Mouse (Mus musculus) MEL (cell line): Measurements from ENCODE around the gene Nans. TPM values are rescaled to one million over a fixed set of nuclear protein-coding genes. Genes with fewer than 3 reads are reported as not detected.

Experiments
- DNase-seq: peaks from one replicate; pipeline ENCODE4 v3.0.0; 2011; ENCODE audit warnings: low read depth, low spot score
- H3K27ac ChIP-seq: 2 replicates; pipeline ENCODE4 v1.5.1; 2012; ENCODE audit warnings: low read depth, mild to moderate bottlenecking, control low read depth, low read length, moderate library complexity; ENCODE audit not compliant: control insufficient read depth
- H3K27me3 ChIP-seq, 2 experiments: fragments of 150-350 bp in 1 of 2; sonication (generic) in 1 of 2; 2 replicates each; pipeline ENCODE4 v1.6.1; 2012; ENCODE audit warnings: low read length in 2 of 2, mild to moderate bottlenecking in 2 of 2, improper control_type of control experiment in 1 of 2, moderate library complexity in 1 of 2; ENCODE audit not compliant: insufficient read depth in 2 of 2, control insufficient read depth in 1 of 2
- H3K36me3 ChIP-seq, 2 experiments: 2 replicates each; pipeline ENCODE4 v1.6.1; 2012 to 2014; ENCODE audit warnings: low read length in 2 of 2, improper control_type of control experiment in 1 of 2, inconsistent platforms in 1 of 2, mild to moderate bottlenecking in 1 of 2; ENCODE audit not compliant: insufficient read depth in 2 of 2, control insufficient read depth in 1 of 2
- H3K4me1 ChIP-seq, 2 experiments: fragments of 150-350 bp in 1 of 2; sonication (generic) in 1 of 2; 2 replicates each; pipeline ENCODE4 v1.6.1; 2012; ENCODE audit warnings: low read length in 2 of 2, improper control_type of control experiment in 1 of 2, mild to moderate bottlenecking in 1 of 2; ENCODE audit not compliant: insufficient read depth in 2 of 2, control insufficient read depth in 1 of 2
- H3K4me3 ChIP-seq, 2 experiments: fragments of 150-350 bp in 1 of 2; sonication (generic) in 1 of 2; 2 replicates each; pipeline ENCODE4 v1.5.1; 2012; ENCODE audit warnings: low read depth in 2 of 2, low read length in 2 of 2, mild to moderate bottlenecking in 2 of 2, moderate library complexity in 2 of 2, control low read depth in 1 of 2, improper control_type of control experiment in 1 of 2; ENCODE audit not compliant: control insufficient read depth in 1 of 2, insufficient read depth in 1 of 2
- H3K79me2 ChIP-seq: 2 replicates; pipeline ENCODE4 v1.6.1; 2012; ENCODE audit warnings: mild to moderate bottlenecking, low read length, moderate library complexity; ENCODE audit not compliant: control insufficient read depth, poor library complexity, insufficient read depth
- H3K9ac ChIP-seq: 2 replicates; pipeline ENCODE4 v1.6.1; 2012; ENCODE audit warnings: low read depth, mild to moderate bottlenecking, control low read depth, low read length, moderate library complexity; ENCODE audit not compliant: control insufficient read depth, poor library complexity, severe bottlenecking
- H3K9me3 ChIP-seq: fragments of 150-350 bp; sonication (generic); replicated peaks from 2 replicates; pipeline ENCODE4 v1.6.1; 2012; ENCODE audit warnings: mild to moderate bottlenecking, low read length, improper control_type of control experiment, moderate library complexity; ENCODE audit not compliant: insufficient read depth
- BHLHE40 ChIP-seq: IDR thresholded peaks from 2 replicates; pipeline ENCODE4 v1.6.1; 2012; ENCODE audit warnings: low read depth, mild to moderate bottlenecking, inconsistent platforms, low read length, improper control_type of control experiment, borderline replicate concordance
- CHD1 ChIP-seq: IDR thresholded peaks from 2 replicates; pipeline ENCODE4 v1.6.1; 2012; ENCODE audit warnings: low read depth, mild to moderate bottlenecking, inconsistent platforms, low read length, improper control_type of control experiment
- CTCF ChIP-seq, 3 experiments: IDR thresholded peaks in 2 of 3; conservative IDR thresholded peaks in 1 of 3; 2 replicates each; pipeline ENCODE4 v1.5.1; 2011 to 2012; ENCODE audit warnings: low read length in 3 of 3, low read depth in 2 of 3, mild to moderate bottlenecking in 2 of 3, improper control_type of control experiment in 1 of 3, inconsistent platforms in 1 of 3, mixed read lengths in 1 of 3, moderate library complexity in 1 of 3; ENCODE audit not compliant: control insufficient read depth in 1 of 3, insufficient read depth in 1 of 3, poor library complexity in 1 of 3, severe bottlenecking in 1 of 3
- ELF1 ChIP-seq: IDR thresholded peaks from 2 replicates; pipeline ENCODE4 v1.6.1; 2014; ENCODE audit warnings: low read depth, mild to moderate bottlenecking, inconsistent platforms, low read length, improper control_type of control experiment, moderate library complexity
- EP300 ChIP-seq, 2 experiments: IDR thresholded peaks; 2 replicates each; pipeline ENCODE4 v1.6.1; 2011; ENCODE audit warnings: improper control_type of control experiment in 2 of 2, low read length in 2 of 2, low read depth in 1 of 2, mild to moderate bottlenecking in 1 of 2
- GATA1 ChIP-seq: IDR thresholded peaks from 2 replicates; pipeline ENCODE4 v1.6.1; 2011; ENCODE audit warnings: low read depth, low read length, improper control_type of control experiment
- HCFC1 ChIP-seq: IDR thresholded peaks from 2 replicates; pipeline ENCODE4 v1.6.1; 2012; ENCODE audit warnings: low read depth, mild to moderate bottlenecking, inconsistent platforms, low read length, improper control_type of control experiment, moderate library complexity
- JUND ChIP-seq: IDR thresholded peaks from 2 replicates; pipeline ENCODE4 v1.6.1; 2011; ENCODE audit warnings: low read depth, mild to moderate bottlenecking, improper control_type of control experiment, low read length
- MAX ChIP-seq: IDR thresholded peaks from 2 replicates; pipeline ENCODE4 v1.6.1; 2011; ENCODE audit warnings: low read length, improper control_type of control experiment
- MEF2A ChIP-seq: IDR thresholded peaks from 2 replicates; pipeline ENCODE4 v1.6.1; 2014; ENCODE audit warnings: low read depth, mild to moderate bottlenecking, inconsistent platforms, low read length, improper control_type of control experiment; ENCODE audit not compliant: poor library complexity, insufficient replicate concordance, severe bottlenecking; ENCODE audit errors: extremely low read depth
- MXI1 ChIP-seq: IDR thresholded peaks from 2 replicates; pipeline ENCODE4 v1.6.1; 2011; ENCODE audit warnings: mild to moderate bottlenecking, low read depth, low read length, improper control_type of control experiment
- NRF1 ChIP-seq: IDR thresholded peaks from 2 replicates; pipeline ENCODE4 v1.6.1; 2014; ENCODE audit warnings: low read depth, mild to moderate bottlenecking, inconsistent platforms, low read length, improper control_type of control experiment, moderate library complexity; ENCODE audit not compliant: poor library complexity, insufficient read depth, severe bottlenecking
- POLR2A ChIP-seq, 2 experiments: IDR thresholded peaks; 2 replicates each; pipeline ENCODE4 v1.6.1; 2011 to 2012; ENCODE audit warnings: low read length in 2 of 2, mild to moderate bottlenecking in 2 of 2, control low read depth in 1 of 2, improper control_type of control experiment in 1 of 2, low read depth in 1 of 2, moderate library complexity in 1 of 2; ENCODE audit not compliant: control insufficient read depth in 1 of 2, insufficient read depth in 1 of 2, poor library complexity in 1 of 2
- POLR2AphosphoS2 ChIP-seq: IDR thresholded peaks from 2 replicates; pipeline ENCODE4 v1.6.1; 2011; ENCODE audit warnings: low read length, improper control_type of control experiment
- POLR2AphosphoS5 ChIP-seq: IDR thresholded peaks from 2 replicates; pipeline ENCODE4 v1.6.1; 2012; ENCODE audit warnings: low read depth, borderline replicate concordance, mild to moderate bottlenecking, inconsistent platforms, low read length, moderate library complexity, mixed read lengths
- RAD21 ChIP-seq: IDR thresholded peaks from 2 replicates; pipeline ENCODE4 v1.6.1; 2011; ENCODE audit warnings: mild to moderate bottlenecking, low read depth, low read length, improper control_type of control experiment
- RCOR1 ChIP-seq: IDR thresholded peaks from 2 replicates; pipeline ENCODE4 v1.6.1; 2012; ENCODE audit warnings: low read depth, mild to moderate bottlenecking, inconsistent platforms, low read length, improper control_type of control experiment
- SIN3A ChIP-seq: IDR thresholded peaks from 2 replicates; pipeline ENCODE4 v1.6.1; 2012; ENCODE audit warnings: low read length, improper control_type of control experiment, inconsistent platforms
- TAL1 ChIP-seq: IDR thresholded peaks from 2 replicates; pipeline ENCODE4 v1.6.1; 2012; ENCODE audit warnings: mild to moderate bottlenecking, inconsistent platforms, low read length, moderate library complexity, mixed read lengths
- TBP ChIP-seq: IDR thresholded peaks from 2 replicates; pipeline ENCODE4 v1.8.0; 2011; ENCODE audit warnings: low read depth, low read length, improper control_type of control experiment
- UBTF ChIP-seq: IDR thresholded peaks from 2 replicates; pipeline ENCODE4 v1.6.1; 2012; ENCODE audit warnings: low read depth, mild to moderate bottlenecking, inconsistent platforms, low read length, improper control_type of control experiment, moderate library complexity, borderline replicate concordance; ENCODE audit not compliant: insufficient read depth
- USF1 ChIP-seq: IDR thresholded peaks from 2 replicates; pipeline ENCODE4 v1.6.1; 2014; ENCODE audit warnings: low read depth, mild to moderate bottlenecking, inconsistent platforms, low read length, improper control_type of control experiment, moderate library complexity
- USF2 ChIP-seq, 2 experiments: IDR thresholded peaks; 2 replicates each; pipeline ENCODE4 v1.6.1; 2011 to 2012; ENCODE audit warnings: improper control_type of control experiment in 2 of 2, low read length in 2 of 2, borderline replicate concordance in 1 of 2, inconsistent platforms in 1 of 2, low read depth in 1 of 2, mild to moderate bottlenecking in 1 of 2; ENCODE audit not compliant: insufficient read depth in 1 of 2
- ZMIZ1 ChIP-seq: IDR thresholded peaks from 2 replicates; pipeline ENCODE4 v1.6.1; 2012; ENCODE audit warnings: low read depth, mild to moderate bottlenecking, inconsistent platforms, low read length, improper control_type of control experiment, moderate library complexity
- ZNF384 ChIP-seq: IDR thresholded peaks from 2 replicates; pipeline ENCODE4 v1.6.1; 2012; ENCODE audit warnings: low read depth, mild to moderate bottlenecking, inconsistent platforms, low read length, improper control_type of control experiment
- polyA plus RNA-seq, 2 experiments: library from polyadenylated mRNA; stranded (reverse) in 1 of 2; unstranded in 1 of 2; fragments of >175 nt in 1 of 2; fragments of >200 nt in 1 of 2; gene quantifications; 2 replicates each; pipeline versions ENCODE4 v1.2.1 to v1.2.4; 2012; ENCODE audit warnings: low replicate concordance in 2 of 2, low read depth in 1 of 2; ENCODE audit not compliant: insufficient read length in 2 of 2, insufficient read depth in 1 of 2, missing spikeins in 1 of 2
- total RNA-seq: library from RNA; depleted of rRNA; stranded (reverse); fragments of 300-350 nt; gene quantifications from 2 replicates; pipeline ENCODE4 v1.2.3, GENCODE M21; 2012

The Nans gene
- total and polyA plus RNA-seq, 3 experiments = 136 to 246 (median 182) TPM

GRCm38 (mm10) chr4:46545498-46545897, 56.5 kb downstream of the Nans start:
- Histone ChIP-seq H3K9me3 (no peaks in the 10 kb centered on the region), H3K4me1 (peaks cover 0 to 8% of the 10 kb centered on the region in 2 experiments; a peak in 2 of 4 replicates), H3K79me2 (no peaks in the 10 kb centered on the region), H3K9ac (no peak overlapping the region), H3K36me3 (no peaks in the 10 kb centered on the region), H3K27me3 (peaks cover 0 to 3% of the 10 kb centered on the region in 2 experiments; a peak in 2 of 4 replicates), H3K4me3 (no peak overlapping the region), H3K27ac (no peak overlapping the region)
- TF ChIP-seq POLR2AphosphoS2 (no peak), UBTF (no peak), POLR2A (IDR thresholded peaks at IDR 0.05; ENCODE audit: control insufficient read depth in 1 of 2, insufficient read depth in 1 of 2, low read depth in 1 of 2, low read length in 2 of 2, poor library complexity in 1 of 2) (no peak), MEF2A (no peak), GATA1 (no peak)
- DNase-seq = no peak

GRCm38 (mm10) chr4:46546709-46547108, 57.7 kb downstream of the Nans start:
- no peak overlapping the region for H3K4me3 ChIP-seq
- no peaks in the 10 kb centered on the region for H3K36me3 ChIP-seq
- peaks cover 0 to 12% of the 10 kb centered on the region in 2 experiments; a peak in 2 of 4 replicates for H3K4me1 ChIP-seq

GRCm38 (mm10) chr4:46549979-46550378, 60.9 kb downstream of the Nans start:
- Histone ChIP-seq H3K36me3 (peaks cover 0 to 16% of the 10 kb centered on the region in 2 experiments; a peak in 2 of 4 replicates), H3K4me1 (peaks cover 17 to 36% of the 10 kb centered on the region in 2 experiments), H3K79me2 (no peaks in the 10 kb centered on the region), H3K27me3 (no peaks in the 10 kb centered on the region), H3K27ac (no peak overlapping the region), H3K4me3 (no peak overlapping the region), H3K9me3 (no peaks in the 10 kb centered on the region), H3K9ac (no peak overlapping the region)
- TF ChIP-seq MXI1 (no peak), CHD1 (no peak), USF2 (IDR thresholded peaks at IDR 0.05; ENCODE audit: borderline replicate concordance in 1 of 2, insufficient read depth in 1 of 2, low read depth in 1 of 2, low read length in 2 of 2) (no peak), MEF2A (no peak), ZMIZ1 (no peak), POLR2AphosphoS5 (no peak), MAX (no peak), JUND (no peak), RCOR1 (no peak), TBP (no peak), BHLHE40 (no peak), ZNF384 (no peak), CTCF (IDR thresholded peaks at IDR 0.05 in 2 of 3, conservative IDR thresholded peaks at IDR 0.05 in 1 of 3; ENCODE audit: control insufficient read depth in 1 of 3, insufficient read depth in 1 of 3, low read depth in 2 of 3, low read length in 3 of 3, poor library complexity in 1 of 3, severe bottlenecking in 1 of 3) (no peak), POLR2A (IDR thresholded peaks at IDR 0.05; ENCODE audit: control insufficient read depth in 1 of 2, insufficient read depth in 1 of 2, low read depth in 1 of 2, low read length in 2 of 2, poor library complexity in 1 of 2) (no peak), TAL1 (no peak), EP300 (IDR thresholded peaks at IDR 0.05; ENCODE audit: low read depth in 1 of 2, low read length in 2 of 2) (no peak), NRF1 (no peak), POLR2AphosphoS2 (no peak), HCFC1 (no peak)
- no peak for DNase-seq

More at GRCm38 (mm10) chr4:46546709-46547108, 57.7 kb downstream of the Nans start:
- Histone ChIP-seq H3K9ac (no peak overlapping the region), H3K79me2 (no peaks in the 10 kb centered on the region), H3K9me3 (no peaks in the 10 kb centered on the region), H3K27ac (no peak overlapping the region), H3K27me3 (no peaks in the 10 kb centered on the region)
- DNase-seq = no peak
- TF ChIP-seq RAD21 (no peak), RCOR1 (no peak), USF1 (no peak), NRF1 (no peak), ELF1 (no peak), SIN3A (no peak)
